Mouse (Mus musculus) urinary bladder, postnatal 14 days (tissue): ENCODE measurements around the gene Lypd4.
"Not testable (repeated sequence)": the region's sequence is repeated elsewhere in the genome, so short reads cannot be mapped to it uniquely, and the experiment has no call there.

ENCODE experiments used
- DNase-seq: peaks from one replicate; pipeline ENCODE4 v3.0.0; 2021; ENCODE audit warnings: low spot score

The Lypd4 gene

GRCm38 (mm10) chr7:24846576-24846975, 23.2 kb downstream of the Lypd4 start:
- not testable (repeated sequence) for DNase-seq

- peak; percentile 14 for DNase-seq
Measured at GRCm38 (mm10) chr7:24845713-24846112, 24.0 kb downstream of the Lypd4 start.

GRCm38 (mm10) chr7:24845181-24845580, 24.6 kb downstream of the Lypd4 start:
- DNase-seq, result no peak

- DNase-seq, result no peak
Measured at GRCm38 (mm10) chr7:24844144-24844543, 25.6 kb downstream of the Lypd4 start.

- DNase-seq, result no peak
Measured at GRCm38 (mm10) chr7:24841009-24841408, 28.7 kb downstream of the Lypd4 start.

GRCm38 (mm10) chr7:24840331-24840730, 29.4 kb downstream of the Lypd4 start:
- no peak for DNase-seq

GRCm38 (mm10) chr7:24839410-24839808, 30.3 kb downstream of the Lypd4 start:
- no peak for DNase-seq

- not testable (repeated sequence) for DNase-seq
Measured at GRCm38 (mm10) chr7:24838732-24839409, 30.9 kb downstream of the Lypd4 start.

- no peak for DNase-seq
Measured at GRCm38 (mm10) chr7:24827181-24827580, 42.6 kb downstream of the Lypd4 start.

- DNase-seq, result no peak
Measured at GRCm38 (mm10) chr7:24824452-24824851, 45.3 kb downstream of the Lypd4 start.

GRCm38 (mm10) chr7:24817502-24817901, 52.2 kb downstream of the Lypd4 start:
- peak; percentile 80 for DNase-seq
